Mouse (Mus musculus) myocyte (in vitro differentiated cells): ENCODE measurements at regions not wholly inside any gene's neighbourhood (a gene's known extent, or its start where the extent isn't known, plus 50 kb on each side); places are given as distances from the start of the nearest gene placed in this dataset.

ENCODE experiments used
- CEBPB ChIP-seq: IDR thresholded peaks from 2 replicates; pipeline ENCODE4 v1.6.1; 2011; ENCODE audit warnings: mild to moderate bottlenecking, moderate library complexity; ENCODE audit not compliant: poor library complexity, insufficient read depth, severe bottlenecking
- E2F4 ChIP-seq: IDR thresholded peaks from one replicate; pipeline ENCODE4 v1.6.1; 2011; ENCODE audit warnings: mild to moderate bottlenecking, control low read depth, moderate library complexity; ENCODE audit not compliant: insufficient read depth
- MAX ChIP-seq: IDR thresholded peaks from one replicate; pipeline ENCODE4 v1.6.1; 2011; ENCODE audit warnings: low read depth, mild to moderate bottlenecking, control low read depth
- MYOD1 ChIP-seq, 3 experiments: IDR thresholded peaks; one replicate each; pipeline ENCODE4 v1.6.1; 2011; ENCODE audit warnings: control low read depth in 2 of 3, low read depth in 2 of 3, mild to moderate bottlenecking in 2 of 3, moderate library complexity in 1 of 3; ENCODE audit not compliant: insufficient read length in 2 of 3, control insufficient read depth in 1 of 3
- MYOG ChIP-seq, 3 experiments: IDR thresholded peaks; one replicate each; pipeline ENCODE4 v1.6.1; 2011; ENCODE audit warnings: control low read depth in 2 of 3, low read depth in 2 of 3, mild to moderate bottlenecking in 2 of 3; ENCODE audit not compliant: insufficient read length in 2 of 3, control insufficient read depth in 1 of 3, insufficient read depth in 1 of 3
- POLR2A ChIP-seq: IDR thresholded peaks from one replicate; pipeline ENCODE4 v1.6.1; 2011; ENCODE audit warnings: low read depth, mild to moderate bottlenecking, control low read depth, moderate library complexity; ENCODE audit not compliant: insufficient read length
- USF1 ChIP-seq: IDR thresholded peaks from one replicate; pipeline ENCODE4 v1.6.1; 2011; ENCODE audit warnings: low read depth, mild to moderate bottlenecking, control low read depth, moderate library complexity

DNA sequence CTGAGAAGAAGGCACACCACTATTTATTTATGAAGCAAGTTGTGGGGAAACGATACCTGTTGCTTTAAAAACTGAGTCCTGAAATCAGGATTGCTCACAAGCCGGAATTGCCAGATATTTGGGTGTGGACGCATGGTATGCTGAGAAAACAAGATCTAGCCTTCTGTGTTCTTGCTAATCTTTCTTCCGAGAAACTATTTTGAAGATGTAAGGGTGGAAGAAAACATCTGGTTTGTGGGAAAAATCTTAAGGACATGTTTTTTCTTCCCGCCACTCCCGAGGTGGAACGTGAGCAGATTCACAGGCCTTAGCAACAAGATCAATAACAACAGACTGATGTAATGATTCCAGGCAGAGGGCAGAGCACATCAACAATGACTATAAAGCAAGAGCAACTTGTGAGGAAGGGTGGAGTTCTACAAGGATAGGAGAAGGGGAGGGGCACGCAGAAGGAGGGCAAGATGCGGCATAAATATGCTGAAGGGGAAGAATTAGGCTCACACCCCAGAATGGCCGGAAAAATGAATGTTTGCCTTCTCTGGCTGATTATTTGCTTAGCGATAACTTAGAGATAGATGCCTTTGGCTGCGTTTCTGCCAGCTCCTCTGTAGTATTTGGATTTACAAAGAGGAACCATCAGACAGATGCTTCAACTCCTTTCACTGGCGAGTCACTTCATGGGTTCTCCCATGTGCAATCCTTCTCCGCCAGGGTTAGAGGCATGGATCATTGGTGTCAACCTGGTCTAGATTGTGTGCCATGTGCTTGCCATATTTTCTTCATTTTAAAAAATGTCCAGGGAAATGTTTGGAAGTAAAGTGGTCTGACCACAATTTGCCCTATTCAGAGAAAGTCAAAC is 139.0 kb upstream of the Tgfbr2 start:
- TF ChIP-seq POLR2A (no peak), MAX (no peak), MYOG (IDR thresholded peaks at IDR 0.05; ENCODE audit: control insufficient read depth in 1 of 3, insufficient read depth in 1 of 3, insufficient read length in 2 of 3, low read depth in 2 of 3) (no peak), USF1 (no peak), CEBPB (no peak), E2F4 (no peak), MYOD1 (IDR thresholded peaks at IDR 0.05; ENCODE audit: control insufficient read depth in 1 of 3, insufficient read length in 2 of 3, low read depth in 2 of 3) (no peak)
